Mouse (Mus musculus): ENCODE data around the gene Flot2. TPM values are rescaled to one million over a fixed set of nuclear protein-coding genes. Genes with fewer than 3 reads are reported as not detected.
"Not testable (repeated sequence)": the region's sequence is repeated elsewhere in the genome, so short reads cannot be mapped to it uniquely, and the experiment has no call there.

Gene Flot2
- total RNA-seq, 2 experiments from 2014 or later: 70.9 to 77.4 TPM

GRCm38 (mm10) chr11:78033931-78034617 lies 3.7 kb upstream of the Flot2 start:
- no peak overlapping the region for H3K27ac ChIP-seq
- DNase-seq (ENCODE audit: low spot score in 2 of 2): no peak
- no peak for TF ChIP-seq CTCF (conservative IDR thresholded peaks at IDR 0.05)
- no peak overlapping the region for H3K4me3 ChIP-seq

- no peak for DNase-seq (ENCODE audit: low spot score in 2 of 2)
- Histone ChIP-seq H3K4me3 (no peak overlapping the region), H3K27ac (no peak overlapping the region)
- TF ChIP-seq CTCF (conservative IDR thresholded peaks at IDR 0.05): no peak
These were observed 940 bp upstream of the Flot2 start for GRCm38 (mm10) chr11:78036791-78037190.

- Histone ChIP-seq H3K4me3 (no peak overlapping the region), H3K27ac (no peak overlapping the region)
- peak; percentile 58 for TF ChIP-seq CTCF (conservative IDR thresholded peaks at IDR 0.05)
- DNase-seq (ENCODE audit: low spot score in 2 of 2): no peak
These were observed 3.1 kb downstream of the Flot2 start for GRCm38 (mm10) chr11:78040878-78041277.

GRCm38 (mm10) chr11:78042290-78042870 lies 4.6 kb downstream of the Flot2 start:
- TF ChIP-seq CTCF (conservative IDR thresholded peaks at IDR 0.05): peak; percentile 38
- not testable (repeated sequence) for H3K4me3 ChIP-seq; DNase-seq (ENCODE audit: low spot score in 2 of 2); H3K27ac ChIP-seq

- Histone ChIP-seq H3K27ac (peak overlapping the region; percentile 65; the same call in 1 of the 2 replicates), H3K4me3 (no peak overlapping the region)
- peak in 1 of 2 experiments; percentile 17 for DNase-seq (ENCODE audit: low spot score in 2 of 2)
- no peak for TF ChIP-seq CTCF (conservative IDR thresholded peaks at IDR 0.05)
These were observed 7.1 kb downstream of the Flot2 start for GRCm38 (mm10) chr11:78044758-78045251.

GRCm38 (mm10) chr11:78048637-78049036 lies 10.9 kb downstream of the Flot2 start:
- H3K27ac ChIP-seq; H3K4me3 ChIP-seq; DNase-seq (ENCODE audit: low spot score in 2 of 2): not testable (repeated sequence)

GRCm38 (mm10) chr11:78053078-78053477 lies 15.3 kb downstream of the Flot2 start:
- DNase-seq (ENCODE audit: low spot score in 2 of 2): no peak
- no peak overlapping the region for H3K27ac ChIP-seq
- no peak for TF ChIP-seq CTCF (conservative IDR thresholded peaks at IDR 0.05)
- H3K4me3 ChIP-seq: no peak overlapping the region

- H3K4me3 ChIP-seq: no peak overlapping the region
- TF ChIP-seq CTCF (conservative IDR thresholded peaks at IDR 0.05): no peak
- no peak overlapping the region for H3K27ac ChIP-seq
These were observed 19.2 kb downstream of the Flot2 start for GRCm38 (mm10) chr11:78056946-78057345.

GRCm38 (mm10) chr11:78059833-78060757 lies 22.4 kb downstream of the Flot2 start:
- TF ChIP-seq CTCF (conservative IDR thresholded peaks at IDR 0.05): peak; percentile 88
- Histone ChIP-seq H3K4me3 (no peak overlapping the region), H3K27ac (peak overlapping the region; percentile 54; the same call in 1 of the 2 replicates)
- peak; percentile 54 to 62 for DNase-seq (ENCODE audit: low spot score in 2 of 2)

More at GRCm38 (mm10) chr11:78056946-78057345, 19.2 kb downstream of the Flot2 start:
- no peak for DNase-seq (ENCODE audit: low spot score in 2 of 2)

GRCm38 (mm10) chr11:78062563-78062962 lies 24.8 kb downstream of the Flot2 start:
- TF ChIP-seq CTCF (conservative IDR thresholded peaks at IDR 0.05): no peak
- H3K27ac ChIP-seq: no peak overlapping the region
- no peak overlapping the region for H3K4me3 ChIP-seq
- DNase-seq (ENCODE audit: low spot score in 2 of 2): no peak

GRCm38 (mm10) chr11:78065906-78066305 lies 28.2 kb downstream of the Flot2 start:
- no peak for TF ChIP-seq CTCF (conservative IDR thresholded peaks at IDR 0.05)
- no peak for DNase-seq (ENCODE audit: low spot score in 2 of 2)
- Histone ChIP-seq H3K27ac (no peak overlapping the region), H3K4me3 (no peak overlapping the region)

GRCm38 (mm10) chr11:78066641-78067040 lies 28.9 kb downstream of the Flot2 start:
- no peak for DNase-seq (ENCODE audit: low spot score in 2 of 2)
- H3K4me3 ChIP-seq: no peak overlapping the region
- TF ChIP-seq CTCF (conservative IDR thresholded peaks at IDR 0.05): no peak
- H3K27ac ChIP-seq: no peak overlapping the region

GRCm38 (mm10) chr11:78067566-78067965 lies 29.8 kb downstream of the Flot2 start:
- H3K4me3 ChIP-seq: no peak overlapping the region
- H3K27ac ChIP-seq: no peak overlapping the region
- no peak for TF ChIP-seq CTCF (conservative IDR thresholded peaks at IDR 0.05)
- DNase-seq (ENCODE audit: low spot score in 2 of 2): no peak
